Mouse (Mus musculus) kidney, postnatal 0 days (tissue): Measurements from ENCODE around the gene Agbl5. TPM values are rescaled to one million over a fixed set of nuclear protein-coding genes. Genes with fewer than 3 reads are reported as not detected.

Experiments
- ATAC-seq: fragments of 200-750 bp; cut with Nextera tagmentation; replicated peaks from 2 replicates; pipeline ENCODE4 v1.8.0; 2017; ENCODE audit warnings: low read depth, moderate number of reproducible peaks, moderate TSS enrichment, moderate library complexity; ENCODE audit not compliant: low FRiP score
- DNase-seq: peaks from one replicate; pipeline ENCODE4 v3.0.0-alpha.2; 2016; ENCODE audit warnings: low spot score
- H3K27ac ChIP-seq: fragments of 300-500 bp; sonication (generic); 2 replicates; pipeline ENCODE4 v1.5.1; 2014; ENCODE audit warnings: mild to moderate bottlenecking
- H3K27me3 ChIP-seq: fragments of 300-500 bp; sonication (generic); 2 replicates; pipeline ENCODE4 v1.6.1; 2014; ENCODE audit warnings: low read length, mixed read lengths; ENCODE audit not compliant: insufficient read depth
- H3K36me3 ChIP-seq: fragments of 300-500 bp; sonication (generic); 2 replicates; pipeline ENCODE4 v1.6.1; 2014; ENCODE audit warnings: low read length, mixed read lengths; ENCODE audit not compliant: insufficient read depth
- H3K4me1 ChIP-seq: fragments of 300-500 bp; sonication (generic); replicated peaks from 2 replicates; pipeline ENCODE4 v1.6.1; 2014; ENCODE audit warnings: antibody characterized with exemption, low read length, mixed read lengths; ENCODE audit not compliant: insufficient read depth
- H3K4me2 ChIP-seq: fragments of 300-500 bp; sonication (generic); 2 replicates; pipeline ENCODE4 v1.6.1; 2014; ENCODE audit warnings: mild to moderate bottlenecking, low read length, moderate library complexity, mixed read lengths
- H3K4me3 ChIP-seq: fragments of 300-500 bp; sonication (generic); replicated peaks from 2 replicates; pipeline ENCODE4 v1.5.1; 2014; ENCODE audit warnings: low read depth, low read length
- H3K9ac ChIP-seq: fragments of 300-500 bp; sonication (generic); 2 replicates; pipeline ENCODE4 v1.6.1; 2014; ENCODE audit warnings: low read depth, low read length
- H3K9me3 ChIP-seq: fragments of 300-500 bp; sonication (generic); replicated peaks from 2 replicates; pipeline ENCODE4 v1.6.1; 2016; ENCODE audit warnings: low read length, inconsistent platforms, mixed read lengths
- CTCF ChIP-seq: IDR thresholded peaks from 2 replicates; pipeline ENCODE4 v1.5.1; 2016; ENCODE audit warnings: antibody characterized with exemption, low read depth, mild to moderate bottlenecking, moderate library complexity
- whole genome bisulfite sequencing: fragments of 180-500 bp; shearing (Covaris S2); extraction: QIAGEN DNeasy Blood & Tissue Kit; methylation state at CpG from one replicate; pipeline ENCODE4 v1.1.7; 2014; 5-methylcytosine and 5-hydroxymethylcytosine counted together
- polyA plus RNA-seq: library from polyadenylated mRNA; unstranded; fragments of >200 nt; fragmentation: Nextera tagmentation; extraction: Ambion mirVana; gene quantifications from 2 replicates; pipeline ENCODE4 v1.2.1, GENCODE M21; 2015

The Agbl5 gene
- polyA plus RNA-seq, 1 experiment from 2014 or later = 17.5 TPM

DNA sequence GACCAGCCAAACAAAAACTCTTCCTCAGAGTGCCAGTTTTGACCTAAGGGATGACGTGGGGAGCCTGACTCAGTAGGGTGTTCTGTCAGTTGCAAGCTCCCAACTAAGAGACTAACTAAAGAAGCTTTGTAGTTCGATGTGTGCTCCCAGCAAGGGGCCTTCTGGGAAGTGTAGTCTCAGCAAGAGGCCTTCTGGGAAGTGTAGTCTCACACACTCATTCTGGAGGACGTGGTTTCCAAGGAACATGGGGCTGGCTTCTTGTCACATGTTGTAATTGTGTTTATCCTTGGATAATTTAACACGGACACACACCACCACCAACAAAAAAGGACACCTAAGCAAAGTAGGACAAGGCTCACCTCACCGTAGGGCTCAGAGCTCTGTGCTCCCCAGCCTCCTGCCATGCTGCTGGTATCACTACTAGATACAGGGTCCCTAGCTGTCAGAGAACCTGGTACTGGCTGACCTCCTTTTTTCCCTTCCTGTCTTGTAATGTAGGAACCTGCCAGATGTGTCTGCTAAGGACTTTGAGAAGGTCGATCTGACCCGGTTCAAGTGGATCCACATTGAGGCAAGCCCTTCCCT lies 39.5 kb downstream of the Agbl5 start:
- peak overlapping the region; percentile 31; the same call in 1 of the 2 replicates for H3K4me2 ChIP-seq
- no peak overlapping the region for H3K9ac ChIP-seq
- no peak overlapping the region for H3K27ac ChIP-seq
- no peak overlapping the region for H3K4me3 ChIP-seq
- no peaks in the 10 kb centered on the region for H3K9me3 ChIP-seq
- DNase-seq (no peak), ATAC-seq (peak; percentile 34; the same call in 1 of the 2 replicates)
- no peaks in the 10 kb centered on the region for H3K36me3 ChIP-seq
- no peaks in the 10 kb centered on the region for H3K27me3 ChIP-seq
- no peaks in the 10 kb centered on the region; the same call in 1 of the 2 replicates for H3K4me1 ChIP-seq
- WGBS = 43% methylated on average over 7 of the region's 7 CpGs
- no peak for TF ChIP-seq CTCF

DNA sequence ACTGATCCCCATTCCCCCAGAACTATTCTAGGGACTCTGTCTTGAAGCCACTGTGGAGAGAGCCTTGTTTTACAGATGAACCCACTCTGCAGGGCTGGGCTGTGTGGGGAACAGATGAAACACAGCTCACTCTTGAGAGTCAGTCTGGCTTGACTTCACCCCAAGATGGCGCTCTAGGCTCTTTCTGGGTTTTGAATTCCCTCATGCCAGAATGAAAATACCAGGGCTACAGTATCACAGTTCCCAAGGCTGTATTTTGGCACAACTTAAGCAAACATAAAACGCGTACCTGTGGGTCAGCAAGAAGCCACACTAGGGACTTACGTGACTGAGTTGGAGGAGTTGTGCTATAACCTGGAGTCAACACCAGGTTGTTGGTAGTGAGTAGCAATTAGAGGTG lies 41.6 kb downstream of the Agbl5 start:
- Histone ChIP-seq H3K4me2 (no peak overlapping the region), H3K9ac (no peak overlapping the region), H3K4me1 (no peaks in the 10 kb centered on the region), H3K27me3 (no peaks in the 10 kb centered on the region), H3K9me3 (no peaks in the 10 kb centered on the region), H3K27ac (no peak overlapping the region), H3K4me3 (no peak overlapping the region), H3K36me3 (no peaks in the 10 kb centered on the region)
- peak; percentile 83 for TF ChIP-seq CTCF
- WGBS = 23% methylated on average over 4 of the region's 4 CpGs
- DNase-seq (peak; percentile 85), ATAC-seq (no peak)

DNA sequence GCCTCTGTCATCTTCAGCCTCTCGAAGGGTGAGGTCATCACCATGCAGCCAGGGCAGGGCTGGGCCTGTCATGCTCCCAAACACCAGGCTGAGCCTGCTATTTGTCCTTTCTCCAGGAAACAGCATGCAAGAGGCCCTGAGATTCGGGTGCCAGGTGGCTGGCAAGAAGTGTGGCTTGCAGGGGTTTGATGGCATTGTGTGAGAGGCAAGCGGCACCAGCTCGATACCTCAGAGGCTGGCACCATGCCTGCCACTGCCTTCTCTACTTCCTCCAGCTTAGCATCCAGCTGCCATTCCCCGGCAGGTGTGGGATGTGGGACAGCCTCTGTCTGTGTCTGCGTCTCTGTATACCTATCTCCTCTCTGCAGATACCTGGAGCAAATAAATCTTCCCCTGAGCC lies 42.4 kb downstream of the Agbl5 start:
- H3K4me2 ChIP-seq = no peak overlapping the region
- no peak for ATAC-seq
- DNase-seq = no peak
- H3K27ac ChIP-seq = no peak overlapping the region
- no peak overlapping the region for H3K9ac ChIP-seq
- no peaks in the 10 kb centered on the region for H3K36me3 ChIP-seq
- no peaks in the 10 kb centered on the region for H3K4me1 ChIP-seq
- 87% methylated on average over 6 of the region's 6 CpGs for WGBS
- H3K27me3 ChIP-seq = no peaks in the 10 kb centered on the region
- no peak overlapping the region for H3K4me3 ChIP-seq
- H3K9me3 ChIP-seq = no peaks in the 10 kb centered on the region
- TF ChIP-seq CTCF = no peak

DNA sequence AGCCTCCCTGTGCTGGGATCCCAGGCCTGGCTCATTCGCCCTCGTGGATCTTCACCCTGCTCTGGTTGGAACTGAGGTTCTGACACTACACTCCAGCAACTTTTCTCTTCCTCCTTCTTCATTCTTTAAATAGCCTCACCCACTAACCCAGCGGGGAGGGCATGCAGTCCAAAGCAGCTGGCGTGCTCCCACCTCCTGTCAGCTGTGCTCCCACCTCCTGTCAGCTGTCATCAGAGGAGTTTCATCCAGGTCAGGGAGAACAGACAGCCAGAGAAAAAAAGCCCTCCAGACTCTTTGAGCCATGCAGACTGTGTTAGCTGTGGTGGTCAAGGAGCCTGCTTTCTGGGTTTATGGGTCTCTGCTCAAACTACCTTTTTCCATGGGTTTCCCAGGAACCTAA lies 42.9 kb downstream of the Agbl5 start:
- no peak for DNase-seq
- TF ChIP-seq CTCF = no peak
- WGBS = 82% methylated on average over 4 of the region's 4 CpGs

DNA sequence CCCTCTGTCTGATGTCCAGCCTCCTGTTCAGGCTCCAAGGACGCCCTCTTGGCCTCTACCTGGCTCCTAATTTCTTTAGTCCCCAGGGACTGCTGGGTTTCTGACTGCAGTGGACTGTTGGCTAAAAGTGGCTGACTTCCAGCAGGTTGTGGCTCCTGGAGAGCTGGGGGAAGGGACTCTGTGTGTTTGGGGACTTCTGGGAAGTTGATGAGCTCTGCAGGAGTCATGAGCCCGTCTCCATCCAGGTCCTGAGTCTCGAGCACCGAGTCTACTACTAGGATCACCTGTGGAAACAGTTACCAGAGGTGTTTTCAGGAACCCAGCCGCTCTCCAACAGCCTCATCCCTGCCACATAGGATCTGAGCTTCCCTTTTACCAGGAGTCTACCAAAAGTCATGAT lies 45.2 kb downstream of the Agbl5 start:
- no peak for DNase-seq
- ATAC-seq = no peak
- Histone ChIP-seq H3K4me1 (no peaks in the 10 kb centered on the region), H3K27me3 (no peaks in the 10 kb centered on the region), H3K36me3 (no peaks in the 10 kb centered on the region), H3K4me3 (no peak overlapping the region), H3K27ac (no peak overlapping the region), H3K4me2 (no peak overlapping the region), H3K9me3 (no peaks in the 10 kb centered on the region), H3K9ac (no peak overlapping the region)
- no peak for TF ChIP-seq CTCF
- WGBS = 75% methylated on average over 5 of the region's 5 CpGs

More for the DNA sequence above, 42.9 kb downstream of the Agbl5 start:
- no peaks in the 10 kb centered on the region for H3K27me3 ChIP-seq
- no peaks in the 10 kb centered on the region for H3K4me1 ChIP-seq
- no peak overlapping the region for H3K27ac ChIP-seq
- H3K4me2 ChIP-seq = no peak overlapping the region
- no peaks in the 10 kb centered on the region for H3K9me3 ChIP-seq
- no peaks in the 10 kb centered on the region for H3K36me3 ChIP-seq
- no peak overlapping the region for H3K4me3 ChIP-seq
- no peak for ATAC-seq
- H3K9ac ChIP-seq = no peak overlapping the region

DNA sequence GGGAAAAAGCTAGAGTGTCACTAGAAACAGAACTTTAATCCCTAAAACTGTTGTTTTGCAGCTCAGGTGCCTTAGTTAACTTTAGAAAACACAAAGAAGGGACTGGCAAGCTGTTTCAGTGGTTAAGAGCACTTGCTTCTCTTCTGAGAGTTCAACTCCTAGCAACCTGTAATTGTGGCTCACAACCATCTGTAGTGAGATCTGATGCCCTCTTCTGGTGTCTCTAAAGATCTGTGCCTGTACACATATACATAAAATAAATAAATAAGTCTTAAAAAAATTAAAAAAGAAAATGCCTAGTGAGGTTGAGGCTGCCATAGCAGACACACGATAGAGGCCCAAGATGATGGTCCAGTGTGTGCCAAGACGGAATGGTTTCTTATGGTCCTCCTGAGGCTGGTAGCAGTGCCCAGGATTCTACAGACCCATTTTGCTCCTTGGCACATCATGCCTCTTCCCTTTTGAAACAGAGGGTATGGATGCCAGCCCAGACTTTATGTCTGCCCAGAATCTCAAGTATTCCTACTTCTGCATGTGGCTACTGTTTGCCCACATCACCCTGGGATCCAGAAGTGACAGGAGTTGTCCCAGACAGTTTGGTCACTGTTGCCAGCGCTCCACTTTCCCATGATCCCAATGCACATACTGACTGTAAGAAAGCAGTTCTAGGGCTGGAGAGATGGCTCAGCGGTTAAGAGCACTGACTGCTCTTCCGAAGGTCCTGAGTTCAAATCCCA lies 46.4 kb downstream of the Agbl5 start:
- no peaks in the 10 kb centered on the region for H3K9me3 ChIP-seq
- peak; percentile 48 for TF ChIP-seq CTCF
- H3K4me2 ChIP-seq = no peak overlapping the region
- no peaks in the 10 kb centered on the region for H3K4me1 ChIP-seq
- DNase-seq (no peak), ATAC-seq (no peak)
- H3K4me3 ChIP-seq = no peak overlapping the region
- H3K27ac ChIP-seq = no peak overlapping the region
- no peak overlapping the region for H3K9ac ChIP-seq
- no peaks in the 10 kb centered on the region for H3K36me3 ChIP-seq
- no peaks in the 10 kb centered on the region for H3K27me3 ChIP-seq
- 87% methylated on average over 5 of the region's 5 CpGs for WGBS
